Mouse (Mus musculus): ENCODE results near the gene Aebp1. TPM values are rescaled to one million over a fixed set of nuclear protein-coding genes. Genes with fewer than 3 reads are reported as not detected.

The Aebp1 gene
- total RNA-seq, 2 experiments from 2014 or later: 6.2 to 9.1 TPM

- Histone ChIP-seq H3K27ac (no peak overlapping the region), H3K4me3 (no peak overlapping the region)
- no peak for TF ChIP-seq CTCF (conservative IDR thresholded peaks at IDR 0.05)
- DNase-seq (ENCODE audit: low spot score in 2 of 2): no peak
Measured at GRCm38 (mm10) chr11:5904871-5905270, 43.1 kb downstream of the Aebp1 start.

GRCm38 (mm10) chr11:5905778-5906518 lies 44.2 kb downstream of the Aebp1 start:
- DNase-seq (ENCODE audit: low spot score in 2 of 2): no peak
- Histone ChIP-seq H3K4me3 (no peak overlapping the region), H3K27ac (no peak overlapping the region; the same call in 1 of the 2 replicates)
- no peak for TF ChIP-seq CTCF (conservative IDR thresholded peaks at IDR 0.05)

GRCm38 (mm10) chr11:5907096-5907495 lies 45.3 kb downstream of the Aebp1 start:
- H3K27ac ChIP-seq: no peak overlapping the region
- TF ChIP-seq CTCF (conservative IDR thresholded peaks at IDR 0.05): no peak
- DNase-seq (ENCODE audit: low spot score in 2 of 2): no peak
- no peak overlapping the region for H3K4me3 ChIP-seq

- H3K4me3 ChIP-seq: no peak overlapping the region
- no peak overlapping the region for H3K27ac ChIP-seq
- no peak for TF ChIP-seq CTCF (conservative IDR thresholded peaks at IDR 0.05)
- no peak for DNase-seq (ENCODE audit: low spot score in 2 of 2)
Measured at GRCm38 (mm10) chr11:5908642-5909041, 46.9 kb downstream of the Aebp1 start.

GRCm38 (mm10) chr11:5912635-5913034 lies 50.9 kb downstream of the Aebp1 start:
- peak; percentile 57 to 74 for DNase-seq (ENCODE audit: low spot score in 2 of 2)
- Histone ChIP-seq H3K27ac (0 out of 2 replicates have a peak overlapping the region, but pooled peaks have one; percentile 18), H3K4me3 (no peak overlapping the region)
- peak; percentile 87 for TF ChIP-seq CTCF (conservative IDR thresholded peaks at IDR 0.05)

GRCm38 (mm10) chr11:5913256-5913655 lies 51.5 kb downstream of the Aebp1 start:
- DNase-seq (ENCODE audit: low spot score in 2 of 2): no peak
- no peak for TF ChIP-seq CTCF (conservative IDR thresholded peaks at IDR 0.05)
- Histone ChIP-seq H3K4me3 (no peak overlapping the region), H3K27ac (0 out of 2 replicates have a peak overlapping the region, but pooled peaks have one; percentile 18)

- no peak for TF ChIP-seq CTCF (conservative IDR thresholded peaks at IDR 0.05)
- no peak for DNase-seq (ENCODE audit: low spot score in 2 of 2)
- Histone ChIP-seq H3K4me3 (no peak overlapping the region), H3K27ac (no peak overlapping the region)
Measured at GRCm38 (mm10) chr11:5913936-5914335, 52.2 kb downstream of the Aebp1 start.

GRCm38 (mm10) chr11:5914940-5915339 lies 53.2 kb downstream of the Aebp1 start:
- Histone ChIP-seq H3K27ac (peak overlapping the region; percentile 2; the same call in 1 of the 2 replicates), H3K4me3 (no peak overlapping the region)
- no peak for TF ChIP-seq CTCF (conservative IDR thresholded peaks at IDR 0.05)
- no peak for DNase-seq (ENCODE audit: low spot score in 2 of 2)

- no peak for TF ChIP-seq CTCF (conservative IDR thresholded peaks at IDR 0.05)
- DNase-seq (ENCODE audit: low spot score in 2 of 2): no peak
- no peak overlapping the region for H3K27ac ChIP-seq
- no peak overlapping the region for H3K4me3 ChIP-seq
Measured at GRCm38 (mm10) chr11:5915429-5916177, 53.9 kb downstream of the Aebp1 start.

- no peak overlapping the region for H3K27ac ChIP-seq
- no peak for TF ChIP-seq CTCF (conservative IDR thresholded peaks at IDR 0.05)
- H3K4me3 ChIP-seq: no peak overlapping the region
- no peak for DNase-seq (ENCODE audit: low spot score in 2 of 2)
Measured at GRCm38 (mm10) chr11:5916178-5916548, 54.4 kb downstream of the Aebp1 start.

- no peak for DNase-seq (ENCODE audit: low spot score in 2 of 2)
- H3K27ac ChIP-seq: no peak overlapping the region
- TF ChIP-seq CTCF (conservative IDR thresholded peaks at IDR 0.05): no peak
- H3K4me3 ChIP-seq: no peak overlapping the region
Measured at GRCm38 (mm10) chr11:5918111-5918510, 56.4 kb downstream of the Aebp1 start.

- no peak for TF ChIP-seq CTCF (conservative IDR thresholded peaks at IDR 0.05)
- no peak overlapping the region for H3K4me3 ChIP-seq
- H3K27ac ChIP-seq: no peak overlapping the region
- no peak for DNase-seq (ENCODE audit: low spot score in 2 of 2)
Measured at GRCm38 (mm10) chr11:5919606-5920005, 57.9 kb downstream of the Aebp1 start.

GRCm38 (mm10) chr11:5920323-5920960 lies 58.7 kb downstream of the Aebp1 start:
- no peak for DNase-seq (ENCODE audit: low spot score in 2 of 2)
- H3K4me3 ChIP-seq: no peak overlapping the region
- no peak overlapping the region for H3K27ac ChIP-seq
- no peak for TF ChIP-seq CTCF (conservative IDR thresholded peaks at IDR 0.05)

Other genes with a start within 250 kb of the Aebp1 start
- 10 to 100 TPM; 57.3 to 61.4 TPM for gene Mrps24, start 146.3 kb upstream of the Aebp1 start, total RNA-seq (2021)
- 10 to 100 TPM; 65.3 to 67.2 TPM for gene Urgcp, start 99.6 kb upstream of the Aebp1 start, total RNA-seq (2021)
- 10 to 100 TPM; 74.6 to 80.0 TPM for gene Dbnl, start 73.5 kb upstream of the Aebp1 start, total RNA-seq (2021)
- gene Pgam2, start 58.2 kb upstream of the Aebp1 start, total RNA-seq (2021): 10 to 100 TPM; 14.7 to 16.2 TPM
- gene Polm, start 23.9 kb upstream of the Aebp1 start, total RNA-seq (2021): 10 to 100 TPM; 14.1 to 15.5 TPM
- gene Pold2, start 16.3 kb downstream of the Aebp1 start, total RNA-seq (2021): 10 to 100 TPM; 19.8 to 23.2 TPM
- not detected for gene Myl7, start 36.8 kb downstream of the Aebp1 start, total RNA-seq (2021)
- 1 to 10 TPM; 2.4 to 3.3 TPM for gene Gck, start 88.1 kb downstream of the Aebp1 start, total RNA-seq (2021)
- 10 to 100 TPM; 63.4 to 71.4 TPM for gene Ykt6, start 93.7 kb downstream of the Aebp1 start, total RNA-seq (2021)
- gene Camk2b, start 204.4 kb downstream of the Aebp1 start, total RNA-seq (2021): 1,000 to 10,000 TPM; 1,149 to 1,215 TPM

Data from layer of hippocampus, adult 2 months (tissue).